Mouse (Mus musculus) liver, embryonic 15.5 days (tissue): ENCODE measurements around the gene Myom3. TPM values are rescaled to one million over a fixed set of nuclear protein-coding genes. Genes with fewer than 3 reads are reported as not detected.
"Not testable (repeated sequence)": the region's sequence is repeated elsewhere in the genome, so short reads cannot be mapped to it uniquely, and the experiment has no call there.

Experiments
- ATAC-seq: fragments of 200-750 bp; cut with Nextera tagmentation; 2 replicates; pipeline ENCODE4 v1.8.0; 2017; ENCODE audit warnings: moderate number of reproducible peaks, mild to moderate bottlenecking, moderate library complexity; ENCODE audit not compliant: insufficient read depth
- H3K27ac ChIP-seq: fragments of 300-500 bp; sonication (generic); replicated peaks from 2 replicates; pipeline ENCODE4 v1.5.1; 2015; ENCODE audit warnings: mild to moderate bottlenecking, inconsistent platforms
- H3K27me3 ChIP-seq: fragments of 300-500 bp; sonication (generic); 2 replicates; pipeline ENCODE4 v1.6.1; 2015; ENCODE audit warnings: mild to moderate bottlenecking, inconsistent platforms
- H3K36me3 ChIP-seq: fragments of 300-500 bp; sonication (generic); replicated peaks from 2 replicates; pipeline ENCODE4 v1.6.1; 2015; ENCODE audit warnings: moderate library complexity, mild to moderate bottlenecking, inconsistent platforms
- H3K4me1 ChIP-seq: fragments of 300-500 bp; sonication (generic); replicated peaks from 2 replicates; pipeline ENCODE4 v1.6.1; 2015; ENCODE audit warnings: inconsistent platforms
- H3K4me2 ChIP-seq: fragments of 300-500 bp; sonication (generic); 2 replicates; pipeline ENCODE4 v1.6.1; 2015; ENCODE audit warnings: moderate library complexity, mild to moderate bottlenecking, inconsistent platforms
- H3K4me3 ChIP-seq: fragments of 300-500 bp; sonication (generic); replicated peaks from 2 replicates; pipeline ENCODE4 v1.5.1; 2015; ENCODE audit warnings: mild to moderate bottlenecking, inconsistent platforms
- H3K9ac ChIP-seq: fragments of 300-500 bp; sonication (generic); 2 replicates; pipeline ENCODE4 v1.6.1; 2015; ENCODE audit warnings: moderate library complexity, mild to moderate bottlenecking, inconsistent platforms
- H3K9me3 ChIP-seq: fragments of 300-500 bp; sonication (generic); replicated peaks from 2 replicates; pipeline ENCODE4 v1.6.1; 2016; ENCODE audit warnings: inconsistent platforms
- WGBS: fragments of 180-500 bp; shearing (Covaris S2); methylation state at CpG from one replicate; pipeline ENCODE4 v1.1.7; 2015; ENCODE audit warnings: mixed read lengths; ENCODE audit not compliant: insufficient replicate concordance; 5-methylcytosine and 5-hydroxymethylcytosine counted together
- polyA plus RNA-seq: library from polyadenylated mRNA; unstranded; fragments of >200 nt; fragmentation: Nextera tagmentation; extraction: Ambion mirVana; gene quantifications from 2 replicates; pipeline ENCODE4 v1.2.1, GENCODE M21; 2015

Gene Myom3
- polyA plus RNA-seq: 0.36 and 0.63 TPM in 2 replicates

DNA sequence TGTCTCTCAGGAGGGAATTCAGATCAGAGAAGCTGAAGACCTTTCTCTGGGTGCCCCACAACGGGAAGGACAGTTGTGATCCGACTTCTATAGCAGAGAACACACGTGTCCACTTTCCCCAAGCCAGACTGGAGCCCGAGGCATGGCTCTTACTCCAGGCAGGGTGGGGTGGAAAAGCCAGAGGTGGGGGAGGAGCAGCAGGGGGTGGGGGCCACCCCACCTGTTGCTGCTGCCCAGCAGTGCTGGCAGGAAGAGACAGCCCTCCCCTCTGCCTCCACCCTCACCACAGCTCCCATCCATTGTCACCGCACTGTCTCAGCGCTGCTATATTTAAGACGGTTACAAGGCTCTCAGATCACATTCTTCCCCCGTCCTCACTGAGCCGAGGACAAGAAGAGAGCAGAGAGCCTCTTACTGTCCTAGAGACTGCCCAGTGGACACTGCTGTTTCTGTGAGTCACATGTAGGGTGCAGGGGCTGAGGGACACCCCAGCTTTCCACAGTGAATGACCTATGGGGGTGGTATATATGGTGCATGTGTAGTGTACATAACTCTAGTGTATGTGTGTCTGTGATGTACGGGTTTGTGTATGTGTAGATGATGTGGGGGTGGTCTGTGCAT, at the start of gene Myom3:
TSS of gene Myom3 (plus strand) at position 360 of the 621 bp plus-strand sequence.
- WGBS: 42% methylated on average over 10 of the region's 10 CpGs
- no peak within 1 kb of the TSS for H3K9ac ChIP-seq
- no peak within 1 kb of the TSS for H3K4me3 ChIP-seq
- H3K27me3 ChIP-seq: peaks cover 24% of the 10 kb centered on the region
- no peaks in the 10 kb centered on the region for H3K9me3 ChIP-seq
- no peak within 1 kb of the TSS for H3K4me2 ChIP-seq
- ATAC-seq: no peak
- peaks cover 13% of the 10 kb centered on the region for H3K4me1 ChIP-seq
- no peak within 1 kb of the TSS for H3K27ac ChIP-seq
- no peaks in the 10 kb centered on the region for H3K36me3 ChIP-seq

DNA sequence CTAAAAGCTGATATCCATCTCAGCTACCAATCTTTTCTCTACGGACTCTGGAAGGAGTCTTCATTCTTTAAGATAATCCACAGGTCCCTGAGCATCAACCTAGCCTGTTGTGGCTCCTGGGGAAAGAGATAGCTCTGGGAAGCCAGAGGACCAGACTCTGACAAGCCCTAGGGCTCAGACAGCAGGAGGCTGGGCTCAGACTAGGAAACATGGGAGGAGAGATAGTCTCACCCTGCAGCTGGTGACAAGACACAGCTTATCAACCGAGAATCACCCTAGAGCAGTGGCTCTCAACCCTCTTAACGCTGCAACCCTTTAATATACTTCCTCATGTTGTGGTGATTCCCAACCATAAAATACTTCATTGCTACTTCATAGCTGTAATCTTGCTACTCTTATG, 49.1 kb upstream of the Myom3 start:
- Histone ChIP-seq H3K9me3 (no peaks in the 10 kb centered on the region), H3K27ac (no peak overlapping the region), H3K4me1 (peaks cover 24% of the 10 kb centered on the region), H3K27me3 (peaks cover 11% of the 10 kb centered on the region), H3K4me2 (no peak overlapping the region), H3K4me3 (no peak overlapping the region), H3K36me3 (no peaks in the 10 kb centered on the region), H3K9ac (no peak overlapping the region)
- ATAC-seq: peak; percentile 66
- WGBS: 15% methylated on average over 3 of the region's 3 CpGs

DNA sequence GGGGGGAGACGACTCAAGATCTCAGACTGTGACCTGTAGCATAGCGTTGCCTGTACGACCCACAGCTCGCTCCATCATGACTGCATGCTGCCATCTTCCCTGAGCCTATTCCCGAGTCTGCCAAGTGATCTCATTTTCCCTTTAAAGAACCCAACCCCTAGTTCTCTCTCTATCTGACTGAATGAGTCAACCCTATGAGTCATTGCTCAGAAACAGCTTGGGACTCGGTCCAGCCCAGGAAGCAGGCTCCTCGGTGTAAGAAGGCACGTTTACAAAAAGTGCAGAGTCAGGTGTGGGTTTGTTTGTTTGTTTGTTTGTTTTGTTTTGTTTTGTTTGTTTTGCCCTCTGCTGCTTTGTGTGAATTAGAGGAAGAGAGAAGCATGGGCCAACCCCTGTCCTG, 44.7 kb upstream of the Myom3 start:
- H3K36me3 ChIP-seq: no peaks in the 10 kb centered on the region
- peaks cover 4% of the 10 kb centered on the region; the same call in 1 of the 2 replicates for H3K27me3 ChIP-seq
- H3K27ac ChIP-seq: no peak overlapping the region
- ATAC-seq: no peak
- 50% methylated on average over 8 of the region's 8 CpGs for WGBS
- H3K9ac ChIP-seq: no peak overlapping the region
- no peak overlapping the region for H3K4me2 ChIP-seq
- no peaks in the 10 kb centered on the region for H3K9me3 ChIP-seq
- peaks cover 11% of the 10 kb centered on the region for H3K4me1 ChIP-seq
- no peak overlapping the region for H3K4me3 ChIP-seq

DNA sequence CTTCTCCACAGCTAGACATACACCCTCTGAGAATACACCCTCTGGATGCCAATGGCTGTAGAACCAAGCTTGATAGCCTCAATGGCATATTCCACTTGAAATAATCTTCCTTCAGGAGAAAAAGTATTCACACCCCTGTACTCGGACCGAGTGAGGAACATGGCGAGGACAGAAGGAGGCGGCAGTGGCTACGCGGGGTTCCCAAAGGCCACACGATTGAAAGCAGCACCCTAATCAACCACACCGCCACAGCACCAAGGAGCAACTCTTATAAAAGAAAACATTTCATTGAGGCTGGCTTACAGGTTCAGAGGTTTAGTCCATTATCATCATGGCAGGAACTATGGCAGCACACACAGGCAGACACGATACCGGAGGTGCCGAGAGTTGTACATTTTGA, 43.1 kb upstream of the Myom3 start:
- ATAC-seq: not testable (repeated sequence)

DNA sequence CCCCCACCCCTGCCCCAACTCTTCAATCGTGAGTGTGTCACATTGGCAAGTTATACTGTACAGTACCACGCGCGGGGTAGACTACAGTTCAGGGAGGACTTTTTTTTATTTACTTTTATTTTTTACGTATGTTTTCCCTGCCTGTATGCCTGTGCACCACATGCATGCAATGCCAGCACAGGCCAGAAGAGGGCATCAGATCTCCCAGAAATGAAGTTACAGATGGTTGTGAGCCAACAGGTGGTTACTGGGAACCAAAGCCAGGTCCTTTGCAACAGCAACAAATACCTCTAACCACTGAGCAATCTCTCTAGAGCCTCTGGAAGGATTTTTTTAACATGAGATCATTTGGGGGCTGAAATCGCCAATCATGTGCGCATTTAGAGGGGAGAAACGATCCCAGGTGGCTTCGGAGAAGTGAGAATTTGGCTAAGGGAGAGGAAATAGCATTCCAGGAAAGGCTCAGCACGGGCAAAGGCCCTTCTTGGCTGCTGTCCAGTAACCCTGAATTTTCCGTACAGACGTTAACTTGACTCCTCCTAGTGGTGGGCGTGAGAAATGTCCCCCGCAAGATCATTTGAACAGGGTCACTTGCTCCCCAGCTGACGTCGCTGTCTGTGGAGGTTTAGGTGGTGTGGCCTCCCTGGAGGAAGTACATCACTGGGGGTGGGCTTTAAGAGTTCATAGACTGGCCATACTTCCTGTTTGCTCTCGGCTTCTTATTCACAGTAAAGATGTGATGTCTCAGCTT, 36.8 kb upstream of the Myom3 start:
- H3K9ac ChIP-seq: no peak overlapping the region
- H3K4me2 ChIP-seq: no peak overlapping the region
- H3K4me1 ChIP-seq: peaks cover 8% of the 10 kb centered on the region
- H3K27me3 ChIP-seq: peaks cover 17% of the 10 kb centered on the region
- no peak for ATAC-seq
- H3K4me3 ChIP-seq: no peak overlapping the region
- no peaks in the 10 kb centered on the region for H3K36me3 ChIP-seq
- H3K27ac ChIP-seq: no peak overlapping the region
- H3K9me3 ChIP-seq: no peaks in the 10 kb centered on the region; the same call in 1 of the 2 replicates
- WGBS: 64% methylated on average over 17 of the region's 17 CpGs

More for the DNA sequence above, 43.1 kb upstream of the Myom3 start:
- not testable (repeated sequence) for H3K4me2 ChIP-seq, H3K9ac ChIP-seq, H3K4me1 ChIP-seq, H3K27ac ChIP-seq, H3K9me3 ChIP-seq, H3K36me3 ChIP-seq, H3K27me3 ChIP-seq, H3K4me3 ChIP-seq
- 81% methylated on average over 11 of the region's 11 CpGs for WGBS

DNA sequence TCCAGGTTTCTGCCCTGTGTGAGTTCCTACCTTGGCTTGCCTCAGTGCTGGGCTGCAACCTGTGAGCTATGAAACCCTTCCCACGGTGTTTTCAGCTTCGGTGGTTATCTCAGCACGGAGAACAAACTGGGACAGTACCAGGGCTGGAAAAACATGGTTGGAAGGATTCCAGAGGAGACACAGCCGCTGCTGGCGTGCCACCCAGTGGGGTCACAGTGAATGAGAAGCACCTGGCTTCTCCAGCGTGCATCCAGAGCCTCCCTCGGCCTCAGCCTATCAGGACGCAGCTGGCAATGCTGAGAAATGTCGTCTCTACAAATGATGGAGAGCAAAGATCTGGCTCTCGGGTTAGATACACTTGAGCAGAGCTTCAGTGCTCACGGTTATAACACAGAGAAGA, 33.1 kb upstream of the Myom3 start:
- ATAC-seq: no peak
- WGBS: 64% methylated on average over 11 of the region's 11 CpGs
- Histone ChIP-seq H3K9ac (no peak overlapping the region), H3K27me3 (peaks cover 50% of the 10 kb centered on the region), H3K9me3 (no peaks in the 10 kb centered on the region; the same call in 1 of the 2 replicates), H3K4me3 (no peak overlapping the region), H3K36me3 (no peaks in the 10 kb centered on the region), H3K27ac (no peak overlapping the region), H3K4me2 (no peak overlapping the region), H3K4me1 (peaks cover 24% of the 10 kb centered on the region)

DNA sequence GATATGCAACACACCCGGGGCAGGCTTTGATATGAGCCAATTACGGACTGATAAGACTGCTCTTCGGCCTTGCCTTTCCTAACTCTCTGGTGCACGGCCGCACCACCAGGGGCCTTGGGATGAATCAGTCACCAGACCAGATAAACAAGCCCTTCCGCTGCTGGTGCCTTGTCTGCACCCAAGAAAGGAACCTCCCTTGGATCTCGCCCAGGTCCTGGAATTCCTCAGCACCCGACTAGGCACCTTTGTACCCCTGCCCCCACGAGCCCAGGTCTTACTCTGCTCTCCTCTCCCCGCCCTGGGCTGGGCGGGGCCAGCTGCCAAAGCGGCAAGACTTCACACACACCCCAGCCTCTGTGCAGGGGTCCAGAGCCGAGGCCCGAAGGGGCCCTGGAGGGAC, 31.7 kb upstream of the Myom3 start, which contains the start of gene Il22ra1:
TSS of gene Il22ra1 (plus strand) at position 356 of the 400 bp plus-strand sequence.
- peak; percentile 62 for ATAC-seq
- no peaks in the 10 kb centered on the region for H3K36me3 ChIP-seq
- no peaks in the 10 kb centered on the region; the same call in 1 of the 2 replicates for H3K9me3 ChIP-seq
- H3K4me2 ChIP-seq: peak within 1 kb of the TSS; percentile 68
- WGBS: 15% methylated on average over 14 of the region's 14 CpGs
- H3K4me1 ChIP-seq: peaks cover 24% of the 10 kb centered on the region
- peak within 1 kb of the TSS; percentile 9; the same call in 1 of the 2 replicates for H3K27ac ChIP-seq
- H3K27me3 ChIP-seq: peaks cover 51% of the 10 kb centered on the region
- peak within 1 kb of the TSS; percentile 52 for H3K9ac ChIP-seq
- H3K4me3 ChIP-seq: peak within 1 kb of the TSS; percentile 53

DNA sequence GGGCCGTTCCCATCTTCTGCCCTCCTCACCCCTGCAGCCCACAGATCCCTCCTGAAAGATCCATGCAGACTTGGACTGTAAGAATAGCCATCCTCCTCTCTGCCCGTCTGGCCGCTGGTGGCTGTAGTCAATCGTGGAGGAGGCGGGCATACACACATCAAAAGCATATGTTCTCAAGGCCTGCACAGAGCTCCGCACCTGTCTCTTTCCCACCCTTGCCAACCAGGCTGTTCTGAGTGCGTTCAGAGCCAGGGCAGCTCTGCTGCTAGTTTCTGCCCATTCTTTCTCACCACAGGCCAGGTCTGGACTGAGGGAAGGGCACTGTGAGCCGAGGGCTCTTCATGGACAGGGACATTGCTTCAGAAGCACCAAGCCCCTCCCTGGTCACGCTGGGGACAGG, 29.3 kb upstream of the Myom3 start:
- H3K9ac ChIP-seq: no peak overlapping the region
- ATAC-seq: no peak
- no peaks in the 10 kb centered on the region; the same call in 1 of the 2 replicates for H3K9me3 ChIP-seq
- no peak overlapping the region for H3K4me3 ChIP-seq
- H3K27ac ChIP-seq: no peak overlapping the region
- peaks cover 24% of the 10 kb centered on the region for H3K4me1 ChIP-seq
- 65% methylated on average over 9 of the region's 9 CpGs for WGBS
- peaks cover 17% of the 10 kb centered on the region for H3K36me3 ChIP-seq
- H3K27me3 ChIP-seq: peaks cover 52% of the 10 kb centered on the region
- no peak overlapping the region for H3K4me2 ChIP-seq

DNA sequence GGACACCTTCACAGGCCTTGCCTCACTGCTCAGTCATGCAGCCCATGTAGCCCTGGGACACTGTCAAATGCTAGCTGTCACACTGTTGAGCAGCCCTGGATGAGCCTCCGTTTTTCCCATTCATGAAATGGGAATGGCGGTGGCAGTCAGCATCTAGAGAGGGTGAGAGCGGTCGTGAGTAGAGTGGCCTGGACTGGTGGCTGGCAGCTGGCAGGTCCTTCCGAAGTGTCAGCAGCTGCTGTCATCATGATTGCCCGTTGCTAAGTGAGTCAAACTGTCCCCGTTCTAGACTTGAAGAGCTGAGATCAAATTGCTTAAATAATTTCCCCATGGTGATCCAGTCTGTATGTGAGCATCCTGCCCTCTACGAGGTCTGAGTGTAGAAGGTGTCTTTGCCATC, 28.6 kb upstream of the Myom3 start:
- peaks cover 22% of the 10 kb centered on the region for H3K36me3 ChIP-seq
- no peak overlapping the region for H3K4me2 ChIP-seq
- H3K9ac ChIP-seq: no peak overlapping the region
- no peaks in the 10 kb centered on the region; the same call in 1 of the 2 replicates for H3K9me3 ChIP-seq
- peaks cover 52% of the 10 kb centered on the region for H3K27me3 ChIP-seq
- no peak overlapping the region for H3K27ac ChIP-seq
- peaks cover 24% of the 10 kb centered on the region for H3K4me1 ChIP-seq
- ATAC-seq: no peak
- no peak overlapping the region for H3K4me3 ChIP-seq
- WGBS: 69% methylated on average over 8 of the region's 8 CpGs

DNA sequence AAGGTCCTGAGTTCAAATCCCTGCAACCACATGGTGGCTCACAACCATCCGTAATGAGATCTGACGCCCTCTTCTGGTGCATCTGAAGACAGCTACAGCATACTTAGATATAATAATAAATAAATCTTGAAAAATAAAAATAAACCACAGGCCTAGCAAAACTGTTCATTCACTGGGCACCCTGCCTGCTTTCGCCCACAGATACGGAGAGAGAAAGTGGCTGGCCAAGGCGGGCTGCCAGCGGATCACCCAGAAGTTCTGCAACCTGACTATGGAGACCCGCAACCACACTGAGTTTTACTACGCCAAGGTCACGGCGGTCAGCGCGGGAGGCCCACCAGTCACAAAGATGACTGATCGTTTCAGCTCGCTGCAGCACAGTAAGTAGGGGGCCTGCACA, 25.6 kb upstream of the Myom3 start:
- Histone ChIP-seq H3K4me3 (no peak overlapping the region), H3K36me3 (peaks cover 22% of the 10 kb centered on the region), H3K9ac (no peak overlapping the region), H3K27me3 (peaks cover 27% of the 10 kb centered on the region), H3K27ac (no peak overlapping the region), H3K9me3 (no peaks in the 10 kb centered on the region; the same call in 1 of the 2 replicates), H3K4me2 (no peak overlapping the region), H3K4me1 (peaks cover 15% of the 10 kb centered on the region)
- WGBS: 89% methylated on average over 14 of the region's 14 CpGs
- no peak for ATAC-seq

DNA sequence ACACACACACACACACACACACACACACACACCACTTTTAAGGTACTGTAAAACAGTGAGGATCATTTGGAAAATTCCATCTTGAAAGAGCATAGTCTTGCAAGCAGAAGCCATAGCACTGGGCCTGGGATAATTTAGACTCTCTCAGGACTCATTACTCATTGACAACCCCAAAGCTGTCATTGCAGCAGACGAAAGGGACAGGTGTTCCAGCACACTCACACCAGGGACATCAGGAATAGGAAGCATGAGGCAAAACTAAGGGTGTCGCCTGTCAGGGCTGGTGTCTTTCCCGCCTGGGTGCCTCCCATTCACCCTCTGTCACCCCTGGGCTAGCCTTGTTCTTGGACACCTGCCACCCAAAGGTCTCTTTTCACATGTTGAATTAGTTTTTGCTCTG, 22.6 kb upstream of the Myom3 start:
- Histone ChIP-seq H3K27ac (no peak overlapping the region), H3K36me3 (peaks cover 22% of the 10 kb centered on the region), H3K9me3 (no peaks in the 10 kb centered on the region; the same call in 1 of the 2 replicates), H3K27me3 (peaks cover 4% of the 10 kb centered on the region; the same call in 1 of the 2 replicates), H3K4me3 (no peak overlapping the region), H3K4me1 (peaks cover 29% of the 10 kb centered on the region), H3K4me2 (no peak overlapping the region), H3K9ac (no peak overlapping the region)
- no peak for ATAC-seq
- WGBS: 57% methylated on average over 3 of the region's 3 CpGs
